Mouse (Mus musculus) lung, postnatal 0 days (tissue): ENCODE measurements at regions not wholly inside any gene's neighbourhood (a gene's known extent, or its start where the extent isn't known, plus 50 kb on each side); places are given as distances from the start of the nearest gene placed in this dataset.

ENCODE experiments used
- ATAC-seq: fragments of 200-750 bp; cut with Nextera tagmentation; 2 replicates; pipeline ENCODE4 v1.8.0; 2017; ENCODE audit warnings: moderate library complexity
- DNase-seq: peaks from one replicate; pipeline ENCODE4 v3.0.0-alpha.2; 2016; ENCODE audit warnings: low spot score
- H3K27ac ChIP-seq: fragments of 300-500 bp; sonication (generic); 2 replicates; pipeline ENCODE4 v1.5.1; 2014; ENCODE audit warnings: antibody characterized with exemption, mild to moderate bottlenecking, low read length, mixed read lengths
- H3K27me3 ChIP-seq: fragments of 300-500 bp; sonication (generic); replicated peaks from 2 replicates; pipeline ENCODE4 v1.6.1; 2014; ENCODE audit warnings: low read length, mixed read lengths; ENCODE audit not compliant: insufficient read depth
- H3K36me3 ChIP-seq: fragments of 300-500 bp; sonication (generic); 2 replicates; pipeline ENCODE4 v1.6.1; 2014; ENCODE audit warnings: low read length, mixed read lengths; ENCODE audit not compliant: insufficient read depth
- H3K4me1 ChIP-seq: fragments of 300-500 bp; sonication (generic); 2 replicates; pipeline ENCODE4 v1.6.1; 2014; ENCODE audit warnings: antibody characterized with exemption, low read depth, low read length, mixed read lengths; ENCODE audit not compliant: insufficient read depth
- H3K4me2 ChIP-seq: fragments of 300-500 bp; sonication (generic); replicated peaks from 2 replicates; pipeline ENCODE4 v1.6.1; 2014; ENCODE audit warnings: low read depth, mild to moderate bottlenecking, low read length, moderate library complexity, mixed read lengths
- H3K4me3 ChIP-seq: fragments of 300-500 bp; sonication (generic); 2 replicates; pipeline ENCODE4 v1.5.1; 2014; ENCODE audit warnings: low read depth, low read length
- H3K9ac ChIP-seq: fragments of 300-500 bp; sonication (generic); replicated peaks from 2 replicates; pipeline ENCODE4 v1.6.1; 2014; ENCODE audit warnings: low read depth, mild to moderate bottlenecking
- H3K9me3 ChIP-seq: fragments of 300-500 bp; sonication (generic); 2 replicates; pipeline ENCODE4 v1.6.1; 2016; ENCODE audit warnings: low read length, mixed read lengths
- CTCF ChIP-seq: IDR thresholded peaks from 2 replicates; pipeline ENCODE4 v1.5.1; 2016; ENCODE audit warnings: antibody characterized with exemption, mild to moderate bottlenecking
- EP300 ChIP-seq: IDR thresholded peaks from 2 replicates; pipeline ENCODE4 v1.6.1; 2016; ENCODE audit warnings: antibody characterized with exemption, mild to moderate bottlenecking, control low read depth
- WGBS: fragments of 180-500 bp; shearing (Covaris S2); extraction: QIAGEN DNeasy Blood & Tissue Kit; methylation state at CpG from one replicate; pipeline ENCODE4 v1.1.7; 2014; 5-methylcytosine and 5-hydroxymethylcytosine counted together

- no peak for ATAC-seq
Measured at GRCm38 (mm10) chr9:41377701-41378626, 216.5 kb upstream of the Ubash3b start.

GRCm38 (mm10) chr9:41376948-41377700 is 215.6 kb upstream of the Ubash3b start:
- no peak for ATAC-seq
- H3K9ac ChIP-seq = no peak overlapping the region
- H3K4me2 ChIP-seq = no peak overlapping the region
- H3K27me3 ChIP-seq = no peaks in the 10 kb centered on the region
- no peaks in the 10 kb centered on the region for H3K36me3 ChIP-seq
- H3K9me3 ChIP-seq = no peaks in the 10 kb centered on the region
- no peak overlapping the region for H3K27ac ChIP-seq
- 56% methylated on average over 8 of the region's 8 CpGs for WGBS
- no peak overlapping the region for H3K4me3 ChIP-seq
- DNase-seq = no peak
- TF ChIP-seq EP300 = no peak
- TF ChIP-seq CTCF = no peak
- peaks cover 3% of the 10 kb centered on the region; the same call in 1 of the 2 replicates for H3K4me1 ChIP-seq

More at GRCm38 (mm10) chr9:41377701-41378626, 216.5 kb upstream of the Ubash3b start:
- Histone ChIP-seq H3K4me3 (no peak overlapping the region), H3K9ac (no peak overlapping the region), H3K36me3 (no peaks in the 10 kb centered on the region), H3K4me1 (peaks cover 3% of the 10 kb centered on the region; the same call in 1 of the 2 replicates), H3K27ac (no peak overlapping the region), H3K27me3 (no peaks in the 10 kb centered on the region), H3K9me3 (no peaks in the 10 kb centered on the region), H3K4me2 (no peak overlapping the region)
- DNase-seq = no peak
- TF ChIP-seq CTCF (no peak), EP300 (no peak)
- 79% methylated on average over 18 of the region's 18 CpGs for WGBS

GRCm38 (mm10) chr9:41375984-41376651 is 214.6 kb upstream of the Ubash3b start:
- Histone ChIP-seq H3K4me1 (peaks cover 3% of the 10 kb centered on the region; the same call in 1 of the 2 replicates), H3K27me3 (no peaks in the 10 kb centered on the region), H3K4me2 (peak overlapping the region; percentile 56), H3K9me3 (no peaks in the 10 kb centered on the region), H3K4me3 (peak overlapping the region; percentile 19; the same call in 1 of the 2 replicates), H3K36me3 (no peaks in the 10 kb centered on the region), H3K27ac (no peak overlapping the region), H3K9ac (no peak overlapping the region)
- ATAC-seq (no peak), DNase-seq (peak; percentile 8)
- TF ChIP-seq CTCF (no peak), EP300 (no peak)
- 15% methylated on average over 24 of the region's 24 CpGs for WGBS

- 68% methylated on average over 14 of the region's 14 CpGs for WGBS
- Histone ChIP-seq H3K9me3 (no peaks in the 10 kb centered on the region), H3K4me3 (no peak overlapping the region), H3K4me1 (peaks cover 3% of the 10 kb centered on the region; the same call in 1 of the 2 replicates), H3K36me3 (no peaks in the 10 kb centered on the region), H3K27ac (no peak overlapping the region), H3K9ac (no peak overlapping the region), H3K4me2 (no peak overlapping the region), H3K27me3 (no peaks in the 10 kb centered on the region)
- no peak for ATAC-seq
- no peak for TF ChIP-seq EP300
- DNase-seq = no peak
Measured at GRCm38 (mm10) chr9:41374591-41375481, 213.3 kb upstream of the Ubash3b start.

- ATAC-seq (no peak), DNase-seq (no peak)
- TF ChIP-seq EP300 (no peak), CTCF (no peak)
- no peak overlapping the region for H3K27ac ChIP-seq
- WGBS = 70% methylated on average over 3 of the region's 3 CpGs
- H3K27me3 ChIP-seq = no peaks in the 10 kb centered on the region
- H3K36me3 ChIP-seq = no peaks in the 10 kb centered on the region
- H3K4me2 ChIP-seq = no peak overlapping the region
- H3K9ac ChIP-seq = no peak overlapping the region
- no peaks in the 10 kb centered on the region for H3K4me1 ChIP-seq
- no peaks in the 10 kb centered on the region for H3K9me3 ChIP-seq
- no peak overlapping the region for H3K4me3 ChIP-seq
Measured at GRCm38 (mm10) chr9:41366405-41366804, 204.9 kb upstream of the Ubash3b start.
